Mouse (Mus musculus) heart, adult 2 months (tissue): Measurements from ENCODE around the gene Csmd2. TPM values are rescaled to one million over a fixed set of nuclear protein-coding genes. Genes with fewer than 3 reads are reported as not detected.

ENCODE experiments used
- DNase-seq, 2 experiments: peaks; one replicate each; pipeline ENCODE4 v3.0.0; 2021
- H3K27ac ChIP-seq: fragments of 200-600 bp; 2 replicates; pipeline ENCODE4 v1.8.1; 2022
- H3K27me3 ChIP-seq: fragments of 200-500 bp; 2 replicates; pipeline ENCODE4 v1.6.1; 2012; ENCODE audit warnings: mild to moderate bottlenecking, low read length, inconsistent platforms, mixed read lengths; ENCODE audit not compliant: control insufficient read depth, insufficient read depth
- H3K36me3 ChIP-seq: fragments of 200-500 bp; 2 replicates; pipeline ENCODE4 v1.6.1; 2012; ENCODE audit warnings: low read length, inconsistent platforms; ENCODE audit not compliant: control insufficient read depth, insufficient read depth
- H3K4me1 ChIP-seq: fragments of 200-500 bp; 2 replicates; pipeline ENCODE4 v1.6.1; 2011; ENCODE audit warnings: low read length; ENCODE audit not compliant: control insufficient read depth, insufficient read depth
- H3K4me3 ChIP-seq: fragments of 200-600 bp; 2 replicates; pipeline ENCODE4 v1.8.1; 2022
- H3K79me2 ChIP-seq: fragments of 200-500 bp; replicated peaks from 2 replicates; pipeline ENCODE4 v1.6.1; 2012; ENCODE audit warnings: mild to moderate bottlenecking, inconsistent platforms, low read length, moderate library complexity, mixed read lengths; ENCODE audit not compliant: control insufficient read depth, insufficient read depth
- H3K9ac ChIP-seq: fragments of 200-500 bp; 2 replicates; pipeline ENCODE4 v1.6.1; 2012; ENCODE audit warnings: low read depth, mild to moderate bottlenecking, control low read depth, inconsistent platforms, low read length, mixed read lengths
- CTCF ChIP-seq: fragments of 200-600 bp; IDR thresholded peaks from 2 replicates; pipeline ENCODE4 v1.8.1; 2022; ENCODE audit warnings: antibody characterized with exemption, mild to moderate bottlenecking, moderate library complexity
- EP300 ChIP-seq: fragments of 200-500 bp; IDR thresholded peaks from 2 replicates; pipeline ENCODE4 v1.6.1; 2011; ENCODE audit warnings: low read depth, low read length, control low read depth; ENCODE audit not compliant: insufficient read depth
- POLR2A ChIP-seq: fragments of 200-500 bp; IDR thresholded peaks from 2 replicates; pipeline ENCODE4 v1.6.1; 2011; ENCODE audit warnings: mild to moderate bottlenecking, low read depth, low read length, control low read depth; ENCODE audit not compliant: insufficient read depth
- WGBS: fragments of 180-500 bp; shearing (Covaris S2); methylation state at CpG from one replicate; pipeline ENCODE4 v1.1.7; 2018; 5-methylcytosine and 5-hydroxymethylcytosine counted together
- intact Hi-C: fragments of 180-260 bp; cut with DNase I; formaldehyde crosslinking; loops from one replicate; pipeline ENCODE4 v1.15.1; 2025
- long read RNA-seq: library from polyadenylated mRNA; stranded (forward); transcript quantifications from one replicate; pipeline ENCODE4 v2.0.0, GENCODE M21; 2021
- polyA plus RNA-seq: library from polyadenylated mRNA; depleted of rRNA; stranded (reverse); fragments of >200 nt; gene quantifications from 2 replicates; pipeline ENCODE4 v1.2.3, GENCODE M21; 2012; rRNA removed
- total RNA-seq, 2 experiments: library from RNA; stranded (reverse); gene quantifications; 2 replicates each; pipeline ENCODE4 v1.2.3; 2021

The Csmd2 gene
- not detected for total RNA-seq
- polyA plus RNA-seq, result under 0.01 TPM in 1 of 2 replicates, not detected in the other
- long read RNA-seq, result 0 reads

DNA sequence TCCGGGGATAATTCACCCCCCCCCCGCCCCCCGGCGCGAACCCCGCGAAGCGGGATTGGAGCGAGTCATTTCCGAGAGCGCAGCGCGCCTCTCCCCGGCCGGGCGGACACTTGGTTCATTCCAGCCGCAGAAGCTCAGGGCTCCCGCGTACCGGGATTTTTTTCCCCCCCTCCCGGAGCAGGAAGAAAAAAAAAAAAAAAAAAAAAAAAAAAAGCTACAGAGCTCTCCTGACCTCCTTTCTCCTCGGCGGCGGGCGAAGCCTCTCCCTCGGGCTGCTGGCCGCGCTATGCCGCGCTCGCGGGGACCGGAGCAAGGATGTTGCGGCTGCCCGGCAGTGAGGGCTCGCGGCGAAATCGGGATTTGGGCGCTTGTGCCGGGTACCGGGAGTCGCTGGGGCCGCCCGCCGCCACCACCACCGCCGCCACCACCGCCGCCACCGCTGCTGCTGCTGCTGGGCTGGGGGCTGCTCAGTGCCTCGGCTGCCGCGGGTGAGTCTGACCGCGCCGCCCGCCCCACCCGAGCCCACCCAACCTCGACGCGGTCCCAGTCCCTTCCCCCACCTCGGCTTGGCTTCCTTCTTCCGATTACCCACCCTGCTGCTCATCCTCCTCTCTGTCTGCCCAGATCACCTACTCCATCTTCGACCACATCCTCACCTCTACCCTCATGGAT lies at the start of gene Csmd2:
TSS of gene Csmd2 (plus strand) at position 74 of the 672 bp plus-strand sequence.
- Histone ChIP-seq H3K4me3 (no peak within 1 kb of the TSS), H3K79me2 (no peaks in the 10 kb centered on the region), H3K9ac (no peak within 1 kb of the TSS), H3K4me1 (no peaks in the 10 kb centered on the region), H3K27ac (no peak within 1 kb of the TSS), H3K36me3 (no peaks in the 10 kb centered on the region), H3K27me3 (peaks cover 18% of the 10 kb centered on the region)
- 2% methylated on average over 63 of the region's 65 CpGs for WGBS
- DNase-seq, result no peak
- TF ChIP-seq CTCF, result no peak
- no peak for TF ChIP-seq POLR2A
- TF ChIP-seq EP300, result no peak
- intact Hi-C loops, result no loop called here

DNA sequence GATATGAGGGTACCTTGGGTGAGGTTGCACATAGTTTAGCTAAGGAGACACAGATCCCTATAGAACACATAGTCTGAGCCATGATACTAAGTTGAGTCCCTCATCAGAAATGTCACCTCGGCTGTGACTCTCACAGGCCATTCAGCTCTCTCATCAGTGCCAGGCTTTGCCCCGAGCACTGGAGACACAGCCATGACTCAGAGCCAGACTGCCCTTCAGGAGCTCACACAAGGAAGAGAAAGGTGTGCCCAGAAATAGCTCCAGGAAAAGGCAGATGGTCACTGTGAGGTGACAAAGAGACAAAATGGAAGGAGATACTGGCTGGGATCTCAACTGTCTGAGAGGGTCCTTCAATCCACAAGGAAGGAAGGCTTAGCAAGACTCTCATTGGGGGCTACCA lies 40.0 kb upstream of the Csmd2 start:
- DNase-seq, result no peak
- 62% methylated on average over 2 of the region's 2 CpGs for WGBS
- H3K36me3 ChIP-seq, result no peaks in the 10 kb centered on the region
- intact Hi-C loops, result no loop called here
- no peak overlapping the region for H3K27ac ChIP-seq
- H3K9ac ChIP-seq, result no peak overlapping the region
- no peaks in the 10 kb centered on the region for H3K27me3 ChIP-seq
- no peak for TF ChIP-seq CTCF
- no peak for TF ChIP-seq POLR2A
- no peak for TF ChIP-seq EP300
- H3K79me2 ChIP-seq, result no peaks in the 10 kb centered on the region
- no peaks in the 10 kb centered on the region for H3K4me1 ChIP-seq
- H3K4me3 ChIP-seq, result no peak overlapping the region

DNA sequence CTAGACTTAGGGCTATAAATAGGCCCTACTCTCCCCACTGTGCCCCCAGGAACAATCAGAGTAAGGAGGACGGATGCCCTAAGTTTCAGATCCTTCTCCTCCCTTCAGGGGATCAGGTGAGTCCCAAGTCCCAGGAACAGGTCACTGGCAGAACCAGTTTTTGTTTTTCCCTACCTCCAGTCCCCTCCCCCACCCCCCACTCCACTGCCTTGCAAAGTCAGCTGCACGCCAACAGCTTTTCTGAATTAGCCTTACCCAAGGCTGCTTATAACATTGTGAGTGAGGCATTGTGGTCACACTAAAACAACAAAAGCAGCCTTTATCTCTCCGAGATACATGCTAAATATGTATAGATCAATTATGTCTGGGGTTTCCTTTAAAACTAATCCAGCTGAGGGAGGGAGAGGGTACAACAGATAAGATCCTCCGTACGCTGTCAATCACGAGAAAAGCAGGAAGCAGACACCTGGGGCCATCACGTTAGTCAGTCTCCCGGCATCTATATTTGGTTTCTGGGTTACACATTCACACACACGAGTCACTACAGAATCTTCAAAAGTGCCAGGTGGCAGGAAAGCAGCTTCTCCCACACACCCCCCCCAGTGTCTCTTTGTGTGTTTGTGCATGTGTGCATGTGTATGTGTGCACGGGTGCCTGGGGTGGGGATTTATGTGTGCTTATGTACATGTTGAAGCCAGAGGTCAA lies 34.5 kb upstream of the Csmd2 start:
- intact Hi-C loops, result no loop called here
- Histone ChIP-seq H3K79me2 (no peaks in the 10 kb centered on the region), H3K36me3 (no peaks in the 10 kb centered on the region), H3K27ac (no peak overlapping the region), H3K9ac (no peak overlapping the region), H3K27me3 (no peaks in the 10 kb centered on the region), H3K4me3 (no peak overlapping the region), H3K4me1 (no peaks in the 10 kb centered on the region)
- TF ChIP-seq POLR2A (no peak), CTCF (no peak), EP300 (no peak)
- DNase-seq, result no peak
- 38% methylated on average over 10 of the region's 10 CpGs for whole genome bisulfite sequencing

DNA sequence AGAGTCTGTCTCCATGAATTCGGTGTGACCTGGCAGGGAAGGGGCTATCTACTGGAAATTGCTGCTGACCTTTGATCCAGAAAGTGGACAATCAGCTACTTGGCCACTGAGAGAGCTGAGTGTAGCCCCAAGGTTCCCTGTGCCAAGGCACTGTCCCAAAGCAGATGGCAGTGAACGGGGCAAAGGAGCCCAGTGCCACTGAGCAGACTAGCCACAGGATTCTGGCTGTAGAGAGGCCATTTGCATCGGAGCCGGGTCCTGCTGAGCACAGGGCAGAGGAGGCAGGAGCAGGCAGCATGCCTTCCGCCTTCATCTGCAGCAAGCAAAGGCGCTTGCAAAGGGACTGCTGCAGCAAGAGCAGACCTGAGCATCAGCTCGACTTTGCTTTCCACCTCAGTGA lies 18.6 kb upstream of the Csmd2 start:
- DNase-seq, result no peak
- TF ChIP-seq EP300 (no peak), CTCF (no peak), POLR2A (no peak)
- H3K79me2 ChIP-seq, result no peaks in the 10 kb centered on the region
- no peak overlapping the region for H3K9ac ChIP-seq
- intact Hi-C loops, result no loop called here
- H3K27ac ChIP-seq, result no peak overlapping the region
- 6% methylated on average over 7 of the region's 7 CpGs for WGBS
- no peaks in the 10 kb centered on the region for H3K36me3 ChIP-seq
- no peak overlapping the region for H3K4me3 ChIP-seq
- no peaks in the 10 kb centered on the region for H3K4me1 ChIP-seq
- peaks cover 4% of the 10 kb centered on the region; the same call in 1 of the 2 replicates for H3K27me3 ChIP-seq

DNA sequence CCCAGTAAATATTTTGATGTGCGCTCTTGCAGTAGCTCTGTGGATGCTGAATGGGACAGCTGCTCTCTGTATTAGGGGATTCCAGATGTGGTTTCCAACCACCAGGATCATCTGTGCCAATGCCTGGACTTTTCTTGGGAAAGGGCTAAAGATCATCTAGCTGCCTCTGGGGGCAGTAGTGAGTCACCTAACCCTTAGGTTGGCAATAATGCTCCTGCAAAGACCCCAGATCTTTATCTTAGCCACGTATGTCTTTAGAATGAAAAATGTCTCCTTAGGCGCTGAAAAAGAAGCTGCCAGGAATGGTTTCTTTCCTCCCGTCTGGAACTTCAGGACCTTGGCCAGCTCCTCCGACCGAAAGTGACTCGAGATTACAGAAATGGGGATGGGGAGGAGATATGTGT lies 17.6 kb upstream of the Csmd2 start:
- Histone ChIP-seq H3K27ac (no peak overlapping the region), H3K4me3 (no peak overlapping the region), H3K79me2 (no peaks in the 10 kb centered on the region), H3K36me3 (no peaks in the 10 kb centered on the region), H3K4me1 (no peaks in the 10 kb centered on the region), H3K27me3 (peaks cover 4% of the 10 kb centered on the region; the same call in 1 of the 2 replicates), H3K9ac (no peak overlapping the region)
- TF ChIP-seq EP300 (no peak), CTCF (peak; percentile 23)
- WGBS, result 3% methylated on average over 7 of the region's 7 CpGs
- intact Hi-C loops, result no loop called here
- no peak for DNase-seq
